Mouse (Mus musculus): ENCODE measurements around the gene Zbtb38.

DNA sequence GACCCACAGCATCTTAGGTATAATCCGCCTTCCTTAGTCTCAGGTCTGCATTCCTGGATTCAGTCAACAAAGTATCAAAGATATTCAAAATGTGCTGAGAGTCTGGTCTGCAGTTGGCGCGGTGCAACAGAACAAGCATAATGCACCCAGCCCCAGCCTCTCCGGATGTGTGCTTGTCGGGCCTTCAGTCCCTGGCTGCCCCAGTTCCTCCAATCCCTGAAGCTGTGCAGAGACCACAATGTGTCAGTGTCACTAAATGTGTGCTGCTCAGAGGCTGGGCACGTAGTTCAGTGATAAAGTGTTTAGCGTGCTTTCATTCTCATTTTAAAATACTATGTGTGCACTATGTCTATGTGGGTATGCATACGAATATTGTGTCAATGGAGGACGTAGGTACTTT lies 31.0 kb upstream of the Zbtb38 start:
- TF ChIP-seq CTCF (IDR thresholded peaks at IDR 0.05; ENCODE audit: low read depth, low read length) (no peak), GATA1 (IDR thresholded peaks at IDR 0.05; ENCODE audit: borderline replicate concordance, low read length) (no peak)
